Mouse (Mus musculus) embryonic facial prominence, embryonic 10.5 days (tissue): ENCODE results near the gene Stk39. TPM values are rescaled to one million over a fixed set of nuclear protein-coding genes. Genes with fewer than 3 reads are reported as not detected.

Experiments used
- DNase-seq: peaks from one replicate; pipeline ENCODE4 v3.0.0-alpha.2; 2017; ENCODE audit warnings: low spot score
- H3K27ac ChIP-seq: fragments of 300-500 bp; sonication (generic); replicated peaks from 2 replicates; pipeline ENCODE4 v1.5.1; 2016; ENCODE audit warnings: mild to moderate bottlenecking
- H3K27me3 ChIP-seq: fragments of 300-500 bp; sonication (generic); replicated peaks from 2 replicates; pipeline ENCODE4 v1.6.1; 2016; ENCODE audit warnings: low read depth, mild to moderate bottlenecking; ENCODE audit not compliant: poor library complexity, severe bottlenecking
- H3K36me3 ChIP-seq: fragments of 300-500 bp; sonication (generic); replicated peaks from 2 replicates; pipeline ENCODE4 v1.6.1; 2016; ENCODE audit warnings: mild to moderate bottlenecking, moderate library complexity
- H3K4me1 ChIP-seq: fragments of 300-500 bp; sonication (generic); 2 replicates; pipeline ENCODE4 v1.6.1; 2016
- H3K4me3 ChIP-seq: fragments of 300-500 bp; sonication (generic); 2 replicates; pipeline ENCODE4 v1.5.1; 2016; ENCODE audit warnings: mild to moderate bottlenecking, moderate library complexity
- H3K9me3 ChIP-seq: fragments of 300-500 bp; sonication (generic); 2 replicates; pipeline ENCODE4 v1.6.1; 2016; ENCODE audit warnings: mild to moderate bottlenecking
- WGBS: fragments of 180-500 bp; shearing (Covaris S2); methylation state at CpG from one replicate; pipeline ENCODE4 v1.1.7; 2016; 5-methylcytosine and 5-hydroxymethylcytosine counted together
- polyA plus RNA-seq: library from polyadenylated mRNA; unstranded; fragments of >200 nt; fragmentation: Nextera tagmentation; extraction: Ambion mirVana; gene quantifications from 2 replicates; pipeline ENCODE4 v1.2.1, GENCODE M21; 2016

Stk39 gene
- polyA plus RNA-seq, 1 experiment from 2014 or later = 19.4 TPM

DNA sequence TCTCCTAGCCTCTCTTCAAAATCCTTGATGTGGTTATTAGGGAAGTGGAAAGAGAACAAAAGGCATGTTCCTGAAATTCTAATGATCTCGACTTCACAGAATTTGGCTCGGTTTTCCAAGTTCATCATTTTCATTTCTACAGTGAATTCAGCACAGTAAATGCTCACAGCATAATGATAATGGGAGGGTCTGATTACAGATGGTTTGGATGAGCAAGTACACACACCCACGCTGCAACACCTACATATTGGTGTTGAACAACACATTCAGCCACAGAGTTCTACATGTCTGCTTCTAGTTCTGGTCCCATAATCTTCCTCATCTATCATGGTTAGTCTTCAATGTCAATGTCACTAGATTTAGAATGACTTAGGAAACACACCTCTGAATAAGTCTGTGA is 190.5 kb downstream of the Stk39 start:
- DNase-seq = no peak
- WGBS = 93% methylated on average over 3 of the region's 3 CpGs
- Histone ChIP-seq H3K4me3 (no peak overlapping the region), H3K9me3 (no peaks in the 10 kb centered on the region), H3K36me3 (peaks cover 18% of the 10 kb centered on the region), H3K4me1 (no peaks in the 10 kb centered on the region), H3K27me3 (no peaks in the 10 kb centered on the region), H3K27ac (no peak overlapping the region)

DNA sequence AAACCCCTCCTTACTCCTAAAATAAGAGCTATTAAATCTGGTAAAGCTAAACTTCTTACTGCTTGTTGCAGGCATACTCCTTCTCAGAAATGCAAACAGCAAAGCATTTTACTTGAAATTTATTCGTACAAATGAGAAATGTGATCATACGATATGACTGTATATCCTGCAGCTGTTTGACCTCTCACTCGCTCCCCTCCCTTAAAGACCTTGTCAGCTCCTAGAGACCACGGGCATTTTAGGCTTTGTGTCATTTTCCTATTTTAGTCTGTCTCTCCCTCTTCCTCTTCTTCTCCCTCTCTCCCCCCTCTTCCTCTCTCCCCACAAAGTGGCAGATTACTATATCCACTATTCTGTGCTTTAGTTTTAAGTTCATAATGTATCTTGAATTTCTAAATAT is 200.8 kb downstream of the Stk39 start:
- Histone ChIP-seq H3K36me3 (peaks cover 13% of the 10 kb centered on the region), H3K27me3 (no peaks in the 10 kb centered on the region), H3K4me3 (no peak overlapping the region), H3K4me1 (no peaks in the 10 kb centered on the region), H3K27ac (no peak overlapping the region), H3K9me3 (no peaks in the 10 kb centered on the region)
- no peak for DNase-seq
- WGBS = 74% methylated on average over 4 of the region's 4 CpGs

DNA sequence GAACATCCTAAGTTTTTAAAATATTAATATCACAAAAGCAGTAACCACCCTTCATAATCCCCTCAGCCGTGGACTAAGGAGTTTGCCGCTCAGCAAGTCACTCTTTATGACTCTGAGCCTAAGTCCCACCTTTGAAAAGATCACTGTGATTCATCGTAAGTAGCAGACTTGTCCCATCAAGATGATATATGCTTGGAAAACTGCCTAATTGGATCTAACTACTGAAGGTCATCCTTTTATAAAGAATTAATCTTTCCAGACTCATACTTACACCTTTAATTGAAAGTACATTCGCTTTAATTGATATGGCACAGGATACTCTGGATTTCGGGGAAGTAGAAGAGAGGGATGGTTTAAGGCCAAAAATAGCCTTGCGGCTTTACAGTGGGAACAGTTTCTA is 201.2 kb downstream of the Stk39 start:
- Histone ChIP-seq H3K27ac (no peak overlapping the region), H3K9me3 (no peaks in the 10 kb centered on the region), H3K4me3 (no peak overlapping the region), H3K4me1 (no peaks in the 10 kb centered on the region), H3K27me3 (no peaks in the 10 kb centered on the region), H3K36me3 (peaks cover 13% of the 10 kb centered on the region)
- DNase-seq = no peak
- 92% methylated on average over 6 of the region's 6 CpGs for WGBS

DNA sequence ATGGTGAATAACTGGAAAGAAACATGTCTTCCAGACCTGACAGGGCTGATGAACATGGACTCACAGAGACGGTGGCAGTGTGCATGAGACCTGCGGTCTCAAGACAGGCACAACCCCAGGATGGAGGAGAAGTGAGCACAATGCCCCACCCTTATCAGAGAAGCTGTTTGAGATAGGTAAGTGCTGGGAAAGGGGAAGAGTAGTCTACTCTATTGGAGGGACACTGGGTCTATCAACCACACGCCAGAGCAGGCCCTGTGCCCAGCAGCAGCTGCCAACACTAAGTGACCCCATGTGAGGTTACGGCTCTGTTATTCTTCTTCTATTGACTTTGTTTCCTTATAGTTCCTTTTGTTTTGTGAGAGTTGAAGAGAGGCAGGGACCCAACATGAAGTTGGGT is 202.4 kb downstream of the Stk39 start:
- no peaks in the 10 kb centered on the region for H3K27me3 ChIP-seq
- H3K36me3 ChIP-seq = peaks cover 13% of the 10 kb centered on the region
- H3K4me1 ChIP-seq = no peaks in the 10 kb centered on the region; the same call in 1 of the 2 replicates
- H3K27ac ChIP-seq = no peak overlapping the region
- H3K4me3 ChIP-seq = no peak overlapping the region
- no peaks in the 10 kb centered on the region for H3K9me3 ChIP-seq
- DNase-seq = no peak
- WGBS = 91% methylated on average over 4 of the region's 4 CpGs

DNA sequence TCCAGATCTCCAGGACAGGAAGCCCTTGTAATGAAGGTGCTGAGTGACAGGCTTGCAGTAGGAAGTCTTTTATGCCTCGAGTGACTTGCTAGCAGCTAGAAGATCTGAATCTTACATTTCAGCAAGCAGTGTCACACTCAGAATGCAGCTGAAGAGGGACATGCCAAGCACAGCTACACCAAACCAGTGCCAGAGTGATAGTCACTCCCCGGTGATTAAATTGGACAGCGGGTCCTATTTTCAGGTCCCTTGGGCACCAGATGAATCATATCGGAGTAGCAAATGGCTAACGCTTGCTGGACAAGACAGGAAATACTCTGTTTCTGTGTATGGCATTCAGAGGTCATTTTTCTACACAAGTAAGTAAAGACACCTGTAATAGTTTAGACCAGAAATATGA is 207.2 kb downstream of the Stk39 start:
- no peaks in the 10 kb centered on the region for H3K27me3 ChIP-seq
- no peaks in the 10 kb centered on the region for H3K36me3 ChIP-seq
- 88% methylated on average over 5 of the region's 5 CpGs for WGBS
- H3K4me3 ChIP-seq = no peak overlapping the region
- no peak for DNase-seq
- H3K27ac ChIP-seq = no peak overlapping the region
- no peaks in the 10 kb centered on the region for H3K9me3 ChIP-seq
- no peaks in the 10 kb centered on the region; the same call in 1 of the 2 replicates for H3K4me1 ChIP-seq

DNA sequence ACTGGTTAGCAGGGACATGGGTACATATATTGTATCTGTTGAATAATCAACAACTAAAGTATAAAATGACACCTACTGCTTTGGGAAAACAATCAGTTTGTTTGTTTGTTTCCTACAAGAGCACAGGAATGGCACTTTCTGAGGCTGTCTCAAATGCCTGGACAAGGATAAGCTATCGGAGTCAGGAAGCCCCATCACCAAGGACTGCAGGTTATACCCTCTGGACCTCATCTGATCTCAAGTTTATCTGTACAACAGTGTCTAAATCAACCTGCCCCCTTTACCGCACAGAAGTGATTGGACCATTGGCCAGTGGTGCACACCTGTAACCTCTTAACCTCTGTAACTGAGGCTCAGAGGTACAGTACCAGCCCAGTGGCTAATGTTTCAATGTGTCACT is 211.2 kb downstream of the Stk39 start:
- 92% methylated on average over 2 of the region's 2 CpGs for WGBS

DNA sequence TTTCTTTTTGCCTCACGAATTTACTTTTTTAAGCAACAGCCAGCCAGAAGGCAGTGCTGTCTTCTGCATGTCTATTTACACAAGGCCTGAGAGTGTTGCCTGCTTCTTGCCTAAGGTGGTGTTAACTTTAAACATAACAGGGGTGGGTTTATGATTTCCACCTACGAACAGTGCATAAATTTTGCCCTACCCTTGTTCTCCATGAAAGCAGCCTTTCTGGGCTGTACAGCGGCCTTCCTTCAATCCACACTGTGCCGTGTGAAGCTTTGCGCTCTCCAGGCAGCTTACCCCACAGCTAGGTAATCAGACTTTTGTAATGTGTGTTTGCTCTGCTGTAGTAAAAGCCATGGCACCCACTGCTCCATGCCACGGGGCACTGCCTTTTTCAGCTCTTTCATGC is 214.5 kb downstream of the Stk39 start:
- DNase-seq = no peak
- WGBS = 89% methylated on average over 6 of the region's 6 CpGs
- Histone ChIP-seq H3K27ac (no peak overlapping the region), H3K36me3 (peaks cover 6% of the 10 kb centered on the region; the same call in 1 of the 2 replicates), H3K27me3 (no peaks in the 10 kb centered on the region), H3K4me3 (no peak overlapping the region), H3K4me1 (peaks cover 9% of the 10 kb centered on the region; the same call in 1 of the 2 replicates), H3K9me3 (no peaks in the 10 kb centered on the region)

More for the DNA sequence above, 211.2 kb downstream of the Stk39 start:
- no peak overlapping the region for H3K4me3 ChIP-seq
- no peaks in the 10 kb centered on the region for H3K27me3 ChIP-seq
- peaks cover 6% of the 10 kb centered on the region; the same call in 1 of the 2 replicates for H3K36me3 ChIP-seq
- no peaks in the 10 kb centered on the region for H3K9me3 ChIP-seq
- no peak overlapping the region for H3K27ac ChIP-seq
- no peak for DNase-seq
- no peaks in the 10 kb centered on the region; the same call in 1 of the 2 replicates for H3K4me1 ChIP-seq

DNA sequence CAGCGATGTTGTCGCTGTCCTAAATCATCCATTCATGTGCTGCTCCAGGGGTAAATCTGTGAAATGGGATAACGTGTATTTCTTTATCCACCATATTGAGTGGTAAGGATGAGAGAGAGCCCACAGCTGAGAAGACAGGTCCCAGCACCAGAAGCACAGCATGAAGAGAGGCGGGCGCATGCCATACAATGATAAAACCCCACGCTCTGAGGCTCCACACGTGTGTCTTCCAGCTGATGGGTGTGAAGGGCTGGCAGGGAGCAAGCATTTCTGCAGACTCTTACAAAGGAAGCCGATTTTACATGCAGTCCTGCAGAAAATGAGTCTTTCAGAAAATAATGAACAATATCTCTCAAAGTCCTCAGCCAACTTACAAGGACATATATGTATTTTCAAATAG is 215.6 kb downstream of the Stk39 start:
- H3K9me3 ChIP-seq = no peaks in the 10 kb centered on the region
- H3K4me1 ChIP-seq = peaks cover 17% of the 10 kb centered on the region
- 90% methylated on average over 8 of the region's 8 CpGs for WGBS
- no peak for DNase-seq
- H3K4me3 ChIP-seq = no peak overlapping the region
- H3K36me3 ChIP-seq = peaks cover 6% of the 10 kb centered on the region; the same call in 1 of the 2 replicates
- no peak overlapping the region for H3K27ac ChIP-seq
- no peaks in the 10 kb centered on the region for H3K27me3 ChIP-seq

DNA sequence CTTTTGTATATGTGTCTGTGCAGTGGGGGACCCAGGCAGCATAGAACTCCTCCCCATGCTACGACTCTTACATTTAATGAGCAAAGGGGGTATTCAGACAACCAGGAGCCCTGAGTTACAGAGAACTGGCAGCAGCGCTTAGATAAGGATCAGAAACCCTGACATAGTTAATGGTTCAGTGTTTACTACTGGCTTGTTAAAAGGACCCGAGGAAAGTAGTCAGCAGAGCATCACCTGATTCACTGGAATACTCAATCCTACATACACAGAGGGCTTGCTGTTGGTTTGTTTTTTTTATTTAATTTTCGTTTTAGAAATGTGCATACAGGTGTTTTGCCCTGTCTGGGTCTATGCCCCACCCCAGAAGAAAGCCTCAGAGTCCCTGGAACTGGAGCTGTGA is 217.3 kb downstream of the Stk39 start:
- Histone ChIP-seq H3K4me3 (no peak overlapping the region), H3K36me3 (peaks cover 6% of the 10 kb centered on the region; the same call in 1 of the 2 replicates), H3K9me3 (no peaks in the 10 kb centered on the region), H3K27me3 (no peaks in the 10 kb centered on the region), H3K27ac (no peak overlapping the region), H3K4me1 (peaks cover 17% of the 10 kb centered on the region)
- 73% methylated on average over 4 of the region's 4 CpGs for WGBS
- no peak for DNase-seq

DNA sequence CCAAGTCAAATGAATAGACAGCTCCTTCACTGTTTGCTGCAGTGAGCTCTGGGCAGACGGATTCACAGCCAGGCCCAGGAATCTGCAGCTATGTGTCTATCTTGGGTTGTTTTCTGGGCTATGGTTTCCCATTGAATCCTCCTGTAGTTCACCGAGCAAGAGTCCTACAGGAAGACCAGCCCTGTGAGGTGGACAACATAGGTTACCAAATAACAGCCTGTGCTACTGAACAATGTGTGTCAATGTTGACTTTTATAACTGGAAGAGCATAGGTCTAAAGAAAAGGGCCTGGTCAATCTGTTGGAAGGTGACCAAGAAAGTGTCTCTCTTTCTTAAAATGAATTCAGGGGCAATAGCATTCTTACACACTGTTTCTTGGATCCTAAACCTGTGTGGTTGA is 218.8 kb downstream of the Stk39 start:
- no peaks in the 10 kb centered on the region for H3K36me3 ChIP-seq
- DNase-seq = no peak

DNA sequence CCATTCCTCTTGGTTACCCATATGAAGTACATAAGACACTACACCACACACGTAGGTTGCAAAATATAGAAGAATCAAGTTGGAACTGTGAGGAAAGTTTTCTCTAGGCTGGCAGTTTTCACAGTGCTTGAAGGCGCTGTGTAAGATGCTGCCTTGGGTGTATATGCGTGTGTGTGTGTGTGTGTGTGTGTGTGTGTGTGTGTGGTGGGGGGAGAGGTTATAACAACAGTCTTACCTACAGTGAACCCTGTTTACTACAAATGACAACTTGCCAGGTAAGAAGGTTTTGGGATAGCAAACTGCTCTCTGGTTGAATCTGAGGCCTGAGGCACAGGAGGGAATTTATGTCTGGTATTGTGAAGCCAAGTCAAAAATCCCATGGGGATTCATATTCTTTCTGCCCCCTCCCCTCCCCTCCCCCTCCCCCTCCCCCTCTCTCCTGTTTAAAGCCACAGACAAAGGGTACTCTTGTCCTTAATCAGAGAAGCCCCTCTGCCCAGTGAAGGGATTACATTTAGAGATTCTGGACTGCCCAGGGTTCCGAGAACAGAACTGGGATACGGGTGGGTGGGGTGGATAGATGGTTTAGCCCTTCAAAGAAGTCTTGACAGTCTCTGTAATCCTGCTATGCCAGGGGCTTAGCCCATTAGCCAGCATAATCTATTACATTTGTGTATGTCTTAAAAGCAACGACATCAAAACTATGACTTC is 219.9 kb downstream of the Stk39 start:
- Histone ChIP-seq H3K4me3 (no peak overlapping the region), H3K27ac (no peak overlapping the region), H3K9me3 (no peaks in the 10 kb centered on the region), H3K4me1 (peaks cover 17% of the 10 kb centered on the region), H3K36me3 (no peaks in the 10 kb centered on the region), H3K27me3 (no peaks in the 10 kb centered on the region)
- WGBS = 75% methylated on average over 6 of the region's 6 CpGs
- DNase-seq = no peak

More for the DNA sequence above, 218.8 kb downstream of the Stk39 start:
- Histone ChIP-seq H3K9me3 (no peaks in the 10 kb centered on the region), H3K27me3 (no peaks in the 10 kb centered on the region), H3K4me1 (peaks cover 17% of the 10 kb centered on the region), H3K27ac (no peak overlapping the region), H3K4me3 (no peak overlapping the region)
- WGBS = 89% methylated on average over 2 of the region's 2 CpGs

DNA sequence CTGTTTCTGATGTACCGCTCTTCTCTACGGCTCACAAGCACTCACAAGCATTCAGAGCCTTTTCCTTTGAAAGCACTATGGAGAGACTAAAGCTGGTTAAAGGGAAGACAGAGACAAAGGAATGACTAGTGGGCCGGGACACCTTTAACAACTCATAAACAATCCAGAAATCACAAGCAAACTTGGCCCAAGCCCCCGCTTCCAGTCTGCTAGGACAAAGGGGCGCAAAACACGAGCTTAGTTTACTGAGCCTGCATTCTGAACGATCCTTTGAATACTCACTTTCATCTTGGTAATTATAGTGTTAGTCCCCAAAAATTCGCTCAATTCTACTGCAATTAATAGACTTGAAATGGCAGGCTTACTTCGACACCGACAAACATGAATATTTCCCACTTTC is 221.2 kb downstream of the Stk39 start:
- Histone ChIP-seq H3K4me3 (no peak overlapping the region), H3K27me3 (no peaks in the 10 kb centered on the region), H3K4me1 (peaks cover 23% of the 10 kb centered on the region), H3K27ac (no peak overlapping the region), H3K9me3 (no peaks in the 10 kb centered on the region), H3K36me3 (no peaks in the 10 kb centered on the region)
- 85% methylated on average over 10 of the region's 10 CpGs for WGBS
- no peak for DNase-seq

DNA sequence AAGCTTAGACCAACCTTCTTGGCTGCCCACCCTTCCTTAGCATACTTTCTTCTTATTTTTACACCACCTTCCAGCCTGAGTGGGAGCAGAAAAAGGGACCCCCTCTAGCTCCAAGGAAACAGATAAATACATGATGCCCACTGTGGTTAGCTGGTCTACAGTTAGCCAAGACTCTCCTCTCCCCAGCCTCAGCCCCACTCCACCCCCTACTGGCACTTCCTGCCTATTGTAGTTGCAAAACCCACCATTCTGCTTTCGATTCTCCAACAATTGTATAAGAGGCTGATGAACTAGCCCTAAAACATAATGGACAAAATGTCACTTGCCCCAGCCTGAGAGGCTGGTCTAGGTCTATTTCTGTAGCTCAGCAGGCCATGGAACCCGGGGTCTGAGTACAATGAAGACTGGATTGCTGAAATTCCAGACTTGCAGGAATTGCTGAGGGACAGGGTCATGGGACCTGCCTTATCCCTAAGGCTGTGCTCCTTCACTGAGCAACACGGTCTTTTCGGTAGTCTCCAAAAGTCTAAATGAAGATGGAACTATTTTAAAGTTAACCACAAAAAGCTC is 222.1 kb downstream of the Stk39 start:
- H3K27ac ChIP-seq = no peak overlapping the region
- 70% methylated on average over 4 of the region's 4 CpGs for WGBS
- no peak for DNase-seq

More for the DNA sequence above, 222.1 kb downstream of the Stk39 start:
- peaks cover 20% of the 10 kb centered on the region for H3K4me1 ChIP-seq
- no peaks in the 10 kb centered on the region for H3K36me3 ChIP-seq
- H3K9me3 ChIP-seq = no peaks in the 10 kb centered on the region
- H3K4me3 ChIP-seq = no peak overlapping the region
- no peaks in the 10 kb centered on the region for H3K27me3 ChIP-seq
